Mouse (Mus musculus) CH12.LX (cell line): ENCODE data around the gene Dclre1b. TPM values are rescaled to one million over a fixed set of nuclear protein-coding genes. Genes with fewer than 3 reads are reported as not detected.

Experiments
- DNase-seq: peaks from one replicate; pipeline ENCODE4 v3.0.0-alpha.2; 2013; ENCODE audit errors: extremely low read depth
- H3K27ac ChIP-seq: 2 replicates; pipeline ENCODE4 v1.5.1; 2012; ENCODE audit warnings: low read depth, mild to moderate bottlenecking, control low read depth, moderate library complexity; ENCODE audit not compliant: insufficient read depth
- H3K27me3 ChIP-seq: replicated peaks from 2 replicates; pipeline ENCODE3; 2012; ENCODE audit warnings: inconsistent platforms
- H3K36me3 ChIP-seq, 2 experiments: replicated peaks in 1 of 2; 2 replicates each; pipeline versions ENCODE3 to v1.6.1; 2012; ENCODE audit warnings: inconsistent platforms in 1 of 2, low read length in 1 of 2, mild to moderate bottlenecking in 1 of 2, mixed read lengths in 1 of 2, moderate library complexity in 1 of 2; ENCODE audit not compliant: control insufficient read depth in 1 of 2, insufficient read depth in 1 of 2
- H3K4me1 ChIP-seq, 2 experiments: 2 replicates each; pipeline ENCODE4 v1.6.1; 2012; ENCODE audit warnings: inconsistent platforms in 1 of 2, moderate library complexity in 1 of 2; ENCODE audit not compliant: insufficient read depth in 2 of 2, control insufficient read depth in 1 of 2
- H3K4me2 ChIP-seq: 2 replicates; pipeline ENCODE4 v1.6.1; 2012; ENCODE audit warnings: low read depth, mild to moderate bottlenecking, control low read depth; ENCODE audit not compliant: poor library complexity, insufficient read depth, severe bottlenecking
- H3K4me3 ChIP-seq, 3 experiments: fragments of 150-350 bp in 1 of 3; sonication (generic) in 1 of 3; replicated peaks in 1 of 3; 2 replicates each; pipeline versions ENCODE3 to v1.5.1; 2011 to 2012; ENCODE audit warnings: low read depth in 2 of 3, low read length in 2 of 3, mild to moderate bottlenecking in 2 of 3, moderate library complexity in 2 of 3, control low read depth in 1 of 3, improper control_type of control experiment in 1 of 3, inconsistent platforms in 1 of 3, mixed read lengths in 1 of 3; ENCODE audit not compliant: poor library complexity in 1 of 3
- H3K79me2 ChIP-seq: replicated peaks from 2 replicates; pipeline ENCODE4 v1.6.1; 2012; ENCODE audit warnings: mild to moderate bottlenecking, moderate library complexity; ENCODE audit not compliant: control insufficient read depth, poor library complexity, insufficient read depth, severe bottlenecking; ENCODE audit errors: extremely low read depth
- H3K9ac ChIP-seq: 2 replicates; pipeline ENCODE4 v1.6.1; 2012; ENCODE audit warnings: low read depth, mild to moderate bottlenecking, control low read depth, moderate library complexity; ENCODE audit not compliant: insufficient read depth
- H3K9me3 ChIP-seq: replicated peaks from 2 replicates; pipeline ENCODE3; 2012; ENCODE audit warnings: low read length, inconsistent platforms, mixed read lengths
- BHLHE40 ChIP-seq: IDR thresholded peaks from 2 replicates; pipeline ENCODE4 v1.6.1; 2011; ENCODE audit warnings: mild to moderate bottlenecking, low read depth, low read length, improper control_type of control experiment
- CHD1 ChIP-seq: IDR thresholded peaks from 2 replicates; pipeline ENCODE4 v1.6.1; 2012; ENCODE audit warnings: low read depth, low read length, improper control_type of control experiment, inconsistent platforms
- CHD2 ChIP-seq: IDR thresholded peaks from 2 replicates; pipeline ENCODE4 v1.6.1; 2011; ENCODE audit warnings: low read length, improper control_type of control experiment
- CTCF ChIP-seq, 2 experiments: IDR thresholded peaks in 1 of 2; conservative IDR thresholded peaks in 1 of 2; 2 replicates each; pipeline ENCODE4 v1.5.1; 2011 to 2012; ENCODE audit warnings: low read depth in 2 of 2, low read length in 2 of 2, improper control_type of control experiment in 1 of 2, inconsistent platforms in 1 of 2, mild to moderate bottlenecking in 1 of 2, moderate library complexity in 1 of 2
- GABPA ChIP-seq: IDR thresholded peaks from 2 replicates; pipeline ENCODE4 v1.6.1; 2012; ENCODE audit warnings: low read depth, low read length, improper control_type of control experiment, inconsistent platforms; ENCODE audit not compliant: insufficient replicate concordance
- HCFC1 ChIP-seq: IDR thresholded peaks from 2 replicates; pipeline ENCODE4 v1.6.1; 2012; ENCODE audit warnings: low read depth, mild to moderate bottlenecking, inconsistent platforms, low read length, improper control_type of control experiment
- IRF4 ChIP-seq: IDR thresholded peaks from 2 replicates; pipeline ENCODE4 v1.6.1; 2014; ENCODE audit warnings: low read depth, mild to moderate bottlenecking, inconsistent platforms, low read length, improper control_type of control experiment
- JUN ChIP-seq: IDR thresholded peaks from 2 replicates; pipeline ENCODE4 v1.6.1; 2011; ENCODE audit warnings: low read depth, mild to moderate bottlenecking, low read length, improper control_type of control experiment, moderate library complexity; ENCODE audit not compliant: insufficient read depth
- KAT2A ChIP-seq: IDR thresholded peaks from 2 replicates; pipeline ENCODE4 v1.6.1; 2012; ENCODE audit warnings: low read length, improper control_type of control experiment, inconsistent platforms; ENCODE audit not compliant: insufficient replicate concordance
- MAX ChIP-seq: IDR thresholded peaks from 2 replicates; pipeline ENCODE4 v1.6.1; 2011; ENCODE audit warnings: low read length, improper control_type of control experiment
- MXI1 ChIP-seq: IDR thresholded peaks from 2 replicates; pipeline ENCODE4 v1.6.1; 2011; ENCODE audit warnings: mild to moderate bottlenecking, low read depth, low read length, improper control_type of control experiment
- NELFE ChIP-seq: IDR thresholded peaks from 2 replicates; pipeline ENCODE4 v1.6.1; 2011; ENCODE audit warnings: low read depth, low read length, improper control_type of control experiment
- NRF1 ChIP-seq: IDR thresholded peaks from 2 replicates; pipeline ENCODE4 v1.6.1; 2014; ENCODE audit warnings: low read depth, mild to moderate bottlenecking, inconsistent platforms, low read length, improper control_type of control experiment, moderate library complexity
- POLR2A ChIP-seq: IDR thresholded peaks from 2 replicates; pipeline ENCODE4 v1.6.1; 2011; ENCODE audit warnings: low read depth, mild to moderate bottlenecking, improper control_type of control experiment, low read length
- SIN3A ChIP-seq: IDR thresholded peaks from 2 replicates; pipeline ENCODE4 v1.6.1; 2012; ENCODE audit warnings: low read length, improper control_type of control experiment, inconsistent platforms
- SMC3 ChIP-seq: IDR thresholded peaks from 2 replicates; pipeline ENCODE4 v1.6.1; 2011; ENCODE audit warnings: low read depth, low read length, improper control_type of control experiment
- TBP ChIP-seq: conservative IDR thresholded peaks from 2 replicates; pipeline ENCODE4 v1.6.1; 2011; ENCODE audit warnings: low read depth, low read length, improper control_type of control experiment
- TCF12 ChIP-seq: IDR thresholded peaks from 2 replicates; pipeline ENCODE4 v1.6.1; 2014; ENCODE audit warnings: low read depth, mild to moderate bottlenecking, inconsistent platforms, low read length, improper control_type of control experiment
- ZKSCAN1 ChIP-seq: IDR thresholded peaks from 2 replicates; pipeline ENCODE4 v1.6.1; 2012; ENCODE audit warnings: low read depth, inconsistent platforms, low read length, improper control_type of control experiment, borderline replicate concordance
- dilution Hi-C: fragments of 300-500 bp; cut with MboI; formaldehyde crosslinking; loops from 2 replicates; pipeline ENCODE4 v1.14.3; 2020; ENCODE audit warnings: low sequenced_read_pairs; ENCODE audit not compliant: extremely low pct_unique_long_range_greater_than_20kb, extremely low pct_ligation_motif_present
- in situ Hi-C: fragments of 300-500 bp; cut with MboI; formaldehyde crosslinking; loops from 3 replicates; pipeline ENCODE4 v1.14.3; 2019; ENCODE audit warnings: low sequenced_read_pairs, low pct_ligation_motif_present, low pct_unique_long_range_greater_than_20kb, mixed read lengths
- polyA plus RNA-seq: library from polyadenylated mRNA; unstranded; fragments of >175 nt; gene quantifications from 2 replicates; pipeline ENCODE4 v1.2.1, GENCODE M21; 2012; ENCODE audit warnings: low read depth; ENCODE audit not compliant: insufficient read length
- total RNA-seq, 2 experiments: library from RNA; depleted of rRNA; stranded (reverse); fragments of 300-350 nt in 1 of 2; fragments of >200 nt in 1 of 2; gene quantifications; 2 replicates each; pipeline ENCODE4 v1.2.3; 2012 to 2014

Gene Dclre1b
- total and polyA plus RNA-seq, 3 experiments, result 10.2 to 32.2 (median 16.7) TPM

DNA sequence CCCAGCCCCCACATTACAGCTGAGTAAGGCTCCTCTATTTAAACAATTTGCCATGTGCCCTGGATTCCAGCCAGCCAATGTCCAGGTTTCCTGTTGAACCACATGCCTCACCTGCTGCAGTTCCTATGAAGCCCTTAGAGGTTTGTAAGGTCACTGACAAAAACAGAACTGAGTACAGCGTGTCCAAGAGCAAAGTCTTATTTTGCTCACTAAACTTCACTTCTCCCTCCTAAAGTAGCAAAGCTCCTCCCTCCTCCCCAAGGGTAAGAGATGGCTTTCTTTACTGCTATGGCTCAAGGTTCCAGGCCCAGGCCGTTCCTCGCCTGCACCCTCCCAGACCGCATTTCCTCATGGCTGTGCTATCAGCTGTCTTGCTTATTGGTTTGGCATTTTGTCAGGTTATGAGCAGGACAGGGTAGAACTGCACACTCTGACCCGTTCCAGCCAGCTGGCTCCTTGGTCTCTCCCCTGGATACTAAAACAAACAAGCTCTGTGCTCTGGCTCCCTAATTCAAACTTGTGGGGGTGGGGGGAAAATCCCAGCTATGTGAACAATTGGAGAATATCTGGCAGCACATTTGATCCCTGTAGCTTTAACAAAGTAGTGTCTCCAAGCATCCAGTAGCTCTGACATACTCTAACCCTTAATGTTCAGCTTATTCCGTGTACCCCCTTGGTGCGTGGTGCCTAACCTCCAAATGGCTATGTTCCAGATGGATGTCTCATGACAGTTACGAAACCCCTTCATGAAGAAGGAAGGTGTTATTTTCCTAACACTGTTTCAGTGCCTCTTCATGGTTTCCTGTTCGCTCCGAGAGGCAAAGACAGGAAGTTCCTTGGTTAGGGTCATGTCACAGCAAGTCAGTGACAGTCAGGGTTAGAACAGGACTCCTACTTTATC is 7.4 kb downstream of the Dclre1b start (continued):
- peak; percentile 93 for TF ChIP-seq CHD1

DNA sequence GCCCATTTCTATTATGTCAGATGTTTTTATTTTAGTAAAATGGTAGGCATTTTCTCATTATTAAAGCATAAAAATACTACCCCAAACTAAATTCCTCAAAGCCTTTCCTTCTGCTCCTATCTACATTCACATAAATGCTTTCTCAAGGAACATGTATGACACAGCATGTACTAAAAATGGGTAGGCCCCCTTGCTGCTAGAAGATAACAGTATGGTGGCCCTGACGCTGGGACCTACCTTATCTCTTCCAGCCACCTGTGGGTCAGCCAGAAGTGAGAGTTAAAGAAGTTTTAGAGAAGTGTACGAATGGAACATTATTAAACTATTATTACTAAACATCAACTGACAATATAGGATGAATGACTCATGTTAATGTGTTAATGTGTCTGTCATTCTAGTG is 9.7 kb downstream of the Dclre1b start:
- DNase-seq, result no peak
- Histone ChIP-seq H3K79me2 (peaks cover 5% of the 10 kb centered on the region; the same call in 1 of the 2 replicates), H3K9me3 (no peaks in the 10 kb centered on the region), H3K4me3 (no peak overlapping the region), H3K9ac (no peak overlapping the region), H3K27ac (no peak overlapping the region), H3K36me3 (peaks cover 14 to 18% of the 10 kb centered on the region in 2 experiments), H3K27me3 (peaks cover 5% of the 10 kb centered on the region), H3K4me2 (no peak overlapping the region), H3K4me1 (peaks cover 16 to 48% of the 10 kb centered on the region in 2 experiments; a peak in 3 of 4 replicates)
- TF ChIP-seq KAT2A (no peak), SMC3 (no peak), POLR2A (no peak)
- dilution Hi-C loops, result no loop called here
- in situ Hi-C loops, result no loop called here

DNA sequence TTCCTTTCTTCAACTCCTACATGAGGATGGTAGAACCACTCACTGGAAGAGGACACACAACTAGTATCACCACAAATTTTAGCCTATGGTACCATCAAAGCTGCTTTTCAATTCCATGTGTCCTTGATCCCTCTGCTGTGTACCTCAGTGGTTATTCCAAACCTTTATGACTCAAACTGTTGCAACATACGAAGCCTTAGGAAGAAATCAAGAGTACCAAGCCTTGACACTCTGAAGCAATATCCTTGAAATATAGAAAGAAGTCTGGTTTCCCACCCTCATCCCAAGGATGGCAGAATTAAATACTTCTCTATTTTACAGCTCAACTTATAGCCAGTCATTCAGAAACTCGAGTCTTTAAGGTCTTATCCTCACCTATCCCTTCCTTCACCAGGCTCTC is 12.9 kb downstream of the Dclre1b start:
- Histone ChIP-seq H3K36me3 (no peaks in the 10 kb centered on the region), H3K9me3 (no peaks in the 10 kb centered on the region), H3K27ac (no peak overlapping the region), H3K9ac (no peak overlapping the region), H3K4me1 (peaks cover 9 to 39% of the 10 kb centered on the region in 2 experiments; a peak in 3 of 4 replicates), H3K4me2 (no peak overlapping the region), H3K27me3 (peaks cover 5% of the 10 kb centered on the region)
- in situ Hi-C loops, result no loop called here
- no peak for DNase-seq
- TF ChIP-seq JUN, result no peak
- TF ChIP-seq NELFE, result no peak
- TF ChIP-seq TCF12, result no peak
- no peak for TF ChIP-seq SIN3A
- TF ChIP-seq MAX, result no peak
- TF ChIP-seq ZKSCAN1, result no peak
- TF ChIP-seq TBP, result no peak
- TF ChIP-seq BHLHE40, result no peak
- TF ChIP-seq IRF4, result no peak
- no peak for TF ChIP-seq HCFC1
- TF ChIP-seq NRF1, result no peak
- no peak for TF ChIP-seq GABPA
- no peak for TF ChIP-seq MXI1
- no peak for TF ChIP-seq CHD2
- no peak for TF ChIP-seq CTCF (conservative IDR thresholded peaks at IDR 0.05 in 1 of 2, IDR thresholded peaks at IDR 0.05 in 1 of 2; ENCODE audit: low read depth in 2 of 2, low read length in 2 of 2)
- TF ChIP-seq, all 38 proteins: peak for 0
- dilution Hi-C loops, result no loop called here
- Histone ChIP-seq H3K79me2 (no peaks in the 10 kb centered on the region; the same call in 1 of the 2 replicates), H3K4me3 (no peak overlapping the region)
